Mouse (Mus musculus) ES-E14 (cell line): ENCODE data around the gene A330070K13Rik. TPM values are rescaled to one million over a fixed set of nuclear protein-coding genes. Genes with fewer than 3 reads are reported as not detected.

Source experiments
- DNase-seq: peaks from one replicate; pipeline ENCODE4 v3.0.0-alpha.2; 2013; ENCODE audit warnings: low read depth, low spot score
- H3K27ac ChIP-seq: 2 replicates; pipeline ENCODE4 v1.5.1; 2012; ENCODE audit warnings: low read depth, mild to moderate bottlenecking, low read length, moderate library complexity, mixed read lengths; ENCODE audit not compliant: poor library complexity, insufficient read depth, severe bottlenecking
- H3K36me3 ChIP-seq: 2 replicates; pipeline ENCODE4 v1.6.1; 2012; ENCODE audit warnings: mild to moderate bottlenecking, low read length, moderate library complexity, mixed read lengths; ENCODE audit not compliant: control insufficient read depth, poor library complexity, insufficient read depth, severe bottlenecking
- H3K4me1 ChIP-seq, 2 experiments: fragments of 150-350 bp in 1 of 2; sonication (generic) in 1 of 2; 2 replicates each; pipeline ENCODE4 v1.6.1; 2012; ENCODE audit warnings: low read length in 2 of 2, mild to moderate bottlenecking in 1 of 2, mixed read lengths in 1 of 2; ENCODE audit not compliant: control insufficient read depth in 2 of 2, insufficient read depth in 2 of 2, poor library complexity in 1 of 2
- H3K4me3 ChIP-seq, 2 experiments: fragments of 150-350 bp in 1 of 2; sonication (generic) in 1 of 2; 2 replicates each; pipeline ENCODE4 v1.5.1; 2012; ENCODE audit warnings: low read length in 2 of 2, low read depth in 1 of 2, mild to moderate bottlenecking in 1 of 2, mixed read lengths in 1 of 2; ENCODE audit not compliant: insufficient read depth in 1 of 2, poor library complexity in 1 of 2, severe bottlenecking in 1 of 2
- H3K9ac ChIP-seq: 2 replicates; pipeline ENCODE4 v1.6.1; 2012; ENCODE audit warnings: low read depth, mild to moderate bottlenecking, low read length, mixed read lengths; ENCODE audit not compliant: poor library complexity, insufficient read depth, severe bottlenecking
- H3K9me3 ChIP-seq: fragments of 150-350 bp; sonication (generic); 2 replicates; pipeline ENCODE4 v1.6.1; 2012; ENCODE audit warnings: low read depth, mild to moderate bottlenecking, low read length; ENCODE audit not compliant: control insufficient read depth, insufficient read depth
- CHD2 ChIP-seq: IDR thresholded peaks from 2 replicates; pipeline ENCODE4 v1.6.1; 2014; ENCODE audit warnings: mild to moderate bottlenecking, low read depth, low read length, inconsistent platforms
- HCFC1 ChIP-seq: IDR thresholded peaks from 2 replicates; pipeline ENCODE4 v1.6.1; 2012; ENCODE audit warnings: low read length, inconsistent platforms, borderline replicate concordance; ENCODE audit not compliant: insufficient read depth
- MAFK ChIP-seq: IDR thresholded peaks from 2 replicates; pipeline ENCODE4 v1.6.1; 2014; ENCODE audit warnings: mild to moderate bottlenecking, low read depth, low read length, inconsistent platforms; ENCODE audit not compliant: insufficient read depth
- ZC3H11A ChIP-seq: IDR thresholded peaks from 2 replicates; pipeline ENCODE4 v1.6.1; 2012; ENCODE audit warnings: low read depth, mild to moderate bottlenecking, inconsistent platforms, low read length, borderline replicate concordance
- ZNF384 ChIP-seq: IDR thresholded peaks from 2 replicates; pipeline ENCODE4 v1.6.1; 2012; ENCODE audit warnings: low read depth, low read length, inconsistent platforms
- in situ Hi-C, 2 experiments: fragments of 600-800 bp; cut with MboI; formaldehyde crosslinking; loops; one replicate each; pipeline ENCODE4 v1.15.1; 2025; ENCODE audit warnings: low sequenced_read_pairs in 2 of 2, inconsistent platforms in 1 of 2; ENCODE audit not compliant: unreplicated experiment in 2 of 2
- total RNA-seq: library from RNA; depleted of rRNA; stranded (reverse); fragments of 300-350 nt; gene quantifications from 2 replicates; pipeline ENCODE4 v1.2.3, GENCODE M21; 2012

Gene A330070K13Rik
- total RNA-seq, 1 experiment: not detected

- in situ Hi-C loops: no loop called here
Measured at GRCm38 (mm10) chr5:130335462-130335861, 49.0 kb downstream of the A330070K13Rik start.

GRCm38 (mm10) chr5:130333971-130334370 is 50.5 kb downstream of the A330070K13Rik start:
- H3K36me3 ChIP-seq: peaks cover 26% of the 10 kb centered on the region; the same call in 1 of the 2 replicates
- H3K4me1 ChIP-seq: no peaks in the 10 kb centered on the region
- H3K27ac ChIP-seq: no peak overlapping the region
- no peak overlapping the region for H3K9ac ChIP-seq
- no peak for DNase-seq
- no peaks in the 10 kb centered on the region for H3K9me3 ChIP-seq
- TF ChIP-seq HCFC1 (no peak), MAFK (no peak), ZNF384 (no peak), ZC3H11A (no peak), CHD2 (no peak)
- in situ Hi-C loops: no loop called here
- H3K4me3 ChIP-seq: no peak overlapping the region

More at GRCm38 (mm10) chr5:130335462-130335861, 49.0 kb downstream of the A330070K13Rik start:
- no peaks in the 10 kb centered on the region for H3K4me1 ChIP-seq
- H3K36me3 ChIP-seq: peaks cover 19% of the 10 kb centered on the region
- DNase-seq: no peak
- no peak overlapping the region for H3K9ac ChIP-seq
- H3K9me3 ChIP-seq: no peaks in the 10 kb centered on the region
- H3K27ac ChIP-seq: no peak overlapping the region
- H3K4me3 ChIP-seq: no peak overlapping the region
- TF ChIP-seq ZC3H11A (no peak), CHD2 (no peak), MAFK (no peak), HCFC1 (no peak), ZNF384 (no peak)

- TF ChIP-seq ZNF384 (no peak), HCFC1 (no peak), ZC3H11A (no peak), MAFK (no peak), CHD2 (no peak)
- Histone ChIP-seq H3K9me3 (no peaks in the 10 kb centered on the region), H3K36me3 (peaks cover 29% of the 10 kb centered on the region; the same call in 1 of the 2 replicates), H3K4me1 (no peaks in the 10 kb centered on the region), H3K9ac (no peak overlapping the region), H3K4me3 (no peak overlapping the region), H3K27ac (no peak overlapping the region)
- in situ Hi-C loops: no loop called here
- no peak for DNase-seq
Measured at GRCm38 (mm10) chr5:130333566-130333965, 50.9 kb downstream of the A330070K13Rik start.

GRCm38 (mm10) chr5:130331206-130331605 is 53.2 kb downstream of the A330070K13Rik start:
- Histone ChIP-seq H3K36me3 (peaks cover 23% of the 10 kb centered on the region), H3K4me3 (no peak overlapping the region), H3K9ac (no peak overlapping the region), H3K9me3 (no peaks in the 10 kb centered on the region), H3K4me1 (no peaks in the 10 kb centered on the region), H3K27ac (no peak overlapping the region)
- TF ChIP-seq MAFK (no peak), CHD2 (no peak), ZNF384 (no peak), ZC3H11A (no peak), HCFC1 (no peak)
- in situ Hi-C loops: no loop called here
- no peak for DNase-seq

- TF ChIP-seq ZC3H11A (no peak), CHD2 (no peak), HCFC1 (no peak), ZNF384 (no peak), MAFK (no peak)
- in situ Hi-C loops: no loop called here
- Histone ChIP-seq H3K9me3 (no peaks in the 10 kb centered on the region), H3K9ac (no peak overlapping the region), H3K36me3 (peaks cover 25% of the 10 kb centered on the region), H3K4me3 (no peak overlapping the region), H3K4me1 (no peaks in the 10 kb centered on the region), H3K27ac (no peak overlapping the region)
- no peak for DNase-seq
Measured at GRCm38 (mm10) chr5:130330801-130331200, 53.6 kb downstream of the A330070K13Rik start.
